Mouse (Mus musculus) midbrain, postnatal 0 days (tissue): ENCODE results near the gene Gfy. TPM values are rescaled to one million over a fixed set of nuclear protein-coding genes. Genes with fewer than 3 reads are reported as not detected.

Experiments used
- ATAC-seq: fragments of 200-750 bp; cut with Nextera tagmentation; 2 replicates; pipeline ENCODE4 v1.8.0; 2017; ENCODE audit warnings: moderate number of reproducible peaks, mild to moderate bottlenecking, moderate TSS enrichment, moderate library complexity; ENCODE audit not compliant: low FRiP score
- DNase-seq: peaks from one replicate; pipeline ENCODE4 v3.0.0-alpha.2; 2015; ENCODE audit warnings: low spot score
- H3K27ac ChIP-seq: fragments of 300-500 bp; sonication (generic); 2 replicates; pipeline ENCODE4 v1.5.1; 2014; ENCODE audit warnings: low read depth, mild to moderate bottlenecking, low read length, mixed read lengths
- H3K27me3 ChIP-seq: fragments of 300-500 bp; sonication (generic); 2 replicates; pipeline ENCODE4 v1.6.1; 2014; ENCODE audit warnings: low read length, control low read depth, mixed read lengths; ENCODE audit not compliant: insufficient read depth
- H3K36me3 ChIP-seq: fragments of 300-500 bp; sonication (generic); 2 replicates; pipeline ENCODE4 v1.6.1; 2014; ENCODE audit warnings: low read length, control low read depth, mixed read lengths; ENCODE audit not compliant: insufficient read depth
- H3K4me1 ChIP-seq: fragments of 300-500 bp; sonication (generic); 2 replicates; pipeline ENCODE4 v1.6.1; 2014; ENCODE audit warnings: mild to moderate bottlenecking, control low read depth, antibody characterized with exemption, low read length, mixed read lengths; ENCODE audit not compliant: insufficient read depth
- H3K4me2 ChIP-seq: fragments of 300-500 bp; sonication (generic); 2 replicates; pipeline ENCODE4 v1.6.1; 2014; ENCODE audit warnings: low read depth, mild to moderate bottlenecking, low read length, mixed read lengths; ENCODE audit not compliant: poor library complexity, severe bottlenecking
- H3K4me3 ChIP-seq: fragments of 300-500 bp; sonication (generic); 2 replicates; pipeline ENCODE4 v1.5.1; 2014; ENCODE audit warnings: low read depth, mild to moderate bottlenecking, low read length, moderate library complexity
- H3K9ac ChIP-seq: fragments of 300-500 bp; sonication (generic); replicated peaks from 2 replicates; pipeline ENCODE4 v1.6.1; 2014; ENCODE audit warnings: mild to moderate bottlenecking, low read length, moderate library complexity, mixed read lengths; ENCODE audit not compliant: poor library complexity, severe bottlenecking
- H3K9me3 ChIP-seq: fragments of 300-500 bp; sonication (generic); 2 replicates; pipeline ENCODE4 v1.6.1; 2016; ENCODE audit warnings: low read length, control low read depth
- CTCF ChIP-seq: IDR thresholded peaks from 2 replicates; pipeline ENCODE4 v1.5.1; 2016; ENCODE audit warnings: antibody characterized with exemption, mild to moderate bottlenecking
- WGBS: fragments of 180-500 bp; shearing (Covaris S2); extraction: QIAGEN DNeasy Blood & Tissue Kit; methylation state at CpG from one replicate; pipeline ENCODE4 v1.1.7; 2014; 5-methylcytosine and 5-hydroxymethylcytosine counted together
- polyA plus RNA-seq: library from polyadenylated mRNA; unstranded; fragments of >200 nt; fragmentation: Nextera tagmentation; extraction: Ambion mirVana; gene quantifications from 2 replicates; pipeline ENCODE4 v1.2.1, GENCODE M21; 2015
- total RNA-seq: library from RNA; depleted of rRNA; stranded (reverse); fragments of >200 nt; gene quantifications from 2 replicates; pipeline ENCODE4 v1.2.3, GENCODE M21; 2014

Gfy gene
- total and polyA plus RNA-seq, 2 experiments from 2014 or later: 0.51 TPM; not detected in 1

- H3K9ac ChIP-seq: no peak overlapping the region
- no peak overlapping the region for H3K4me2 ChIP-seq
- no peaks in the 10 kb centered on the region for H3K36me3 ChIP-seq
- H3K9me3 ChIP-seq: no peaks in the 10 kb centered on the region
- no peak overlapping the region for H3K4me3 ChIP-seq
- 94% methylated on average over 3 of the region's 3 CpGs for WGBS
- no peak for TF ChIP-seq CTCF
- no peak overlapping the region for H3K27ac ChIP-seq
- peaks cover 56% of the 10 kb centered on the region for H3K27me3 ChIP-seq
- ATAC-seq (no peak), DNase-seq (no peak)
- peaks cover 4% of the 10 kb centered on the region; the same call in 1 of the 2 replicates for H3K4me1 ChIP-seq
Measured at GRCm38 (mm10) chr7:45169495-45169894, 9.9 kb downstream of the Gfy start.

GRCm38 (mm10) chr7:45168656-45169055 lies 10.7 kb downstream of the Gfy start:
- Histone ChIP-seq H3K36me3 (no peaks in the 10 kb centered on the region), H3K27me3 (peaks cover 58% of the 10 kb centered on the region), H3K4me2 (peak overlapping the region; percentile 13; the same call in 1 of the 2 replicates), H3K9me3 (no peaks in the 10 kb centered on the region), H3K9ac (no peak overlapping the region), H3K4me3 (peak overlapping the region; percentile 17; the same call in 1 of the 2 replicates), H3K27ac (no peak overlapping the region), H3K4me1 (peaks cover 7% of the 10 kb centered on the region; the same call in 1 of the 2 replicates)
- 4% methylated on average over 24 of the region's 24 CpGs for WGBS
- ATAC-seq (no peak), DNase-seq (no peak)
- no peak for TF ChIP-seq CTCF

DNA sequence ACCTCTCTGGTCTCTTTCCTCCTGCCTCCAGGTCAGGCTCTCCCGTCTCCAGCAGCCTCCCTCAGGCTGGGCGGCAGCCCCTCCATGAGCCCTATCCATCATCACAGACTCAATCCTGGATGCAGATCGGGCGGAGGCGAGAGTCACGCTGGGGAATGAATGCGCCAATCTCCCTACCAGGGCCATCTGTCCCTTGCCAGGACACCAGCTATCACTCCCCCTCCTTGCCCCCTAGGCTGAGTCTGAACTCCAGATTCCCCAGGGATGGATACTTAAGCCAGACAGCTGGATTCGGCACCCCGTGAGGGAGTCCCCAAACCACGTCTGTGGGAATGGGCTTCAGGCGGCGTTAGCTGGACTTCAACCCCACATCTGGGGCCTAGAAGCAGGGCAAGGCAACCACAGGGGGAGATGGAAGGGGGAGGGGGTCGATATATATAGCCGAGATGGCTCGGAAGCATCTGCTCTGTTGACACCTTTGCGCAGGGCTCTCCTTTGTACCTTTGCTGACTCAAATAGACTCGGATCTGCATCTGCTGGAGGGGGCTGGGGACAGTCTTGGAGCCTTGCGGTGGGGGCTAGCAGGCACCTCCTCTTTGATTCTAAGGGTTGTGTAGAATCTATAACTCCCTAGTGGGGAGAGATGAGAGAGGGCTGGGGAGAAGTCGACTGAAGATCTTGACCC lies 11.5 kb downstream of the Gfy start:
- 4% methylated on average over 19 of the region's 19 CpGs for WGBS
- H3K9ac ChIP-seq: no peak overlapping the region

GRCm38 (mm10) chr7:45166950-45167401 lies 12.4 kb downstream of the Gfy start:
- Histone ChIP-seq H3K9me3 (no peaks in the 10 kb centered on the region), H3K4me1 (peaks cover 12% of the 10 kb centered on the region; the same call in 1 of the 2 replicates), H3K27ac (no peak overlapping the region), H3K36me3 (no peaks in the 10 kb centered on the region), H3K4me2 (no peak overlapping the region), H3K4me3 (no peak overlapping the region), H3K9ac (no peak overlapping the region), H3K27me3 (peaks cover 58% of the 10 kb centered on the region)
- WGBS: 14% methylated on average over 10 of the region's 10 CpGs
- no peak for DNase-seq
- ATAC-seq: no peak
- TF ChIP-seq CTCF: no peak

More for the DNA sequence above, 11.5 kb downstream of the Gfy start:
- no peaks in the 10 kb centered on the region for H3K36me3 ChIP-seq
- H3K9me3 ChIP-seq: no peaks in the 10 kb centered on the region
- H3K4me2 ChIP-seq: peak overlapping the region; percentile 9; the same call in 1 of the 2 replicates
- 0 out of 2 replicates have a peak overlapping the region, but pooled peaks have one; percentile 17 for H3K4me3 ChIP-seq
- no peak overlapping the region for H3K27ac ChIP-seq
- peaks cover 58% of the 10 kb centered on the region for H3K27me3 ChIP-seq
- DNase-seq (no peak), ATAC-seq (no peak)
- H3K4me1 ChIP-seq: peaks cover 7% of the 10 kb centered on the region; the same call in 1 of the 2 replicates
- no peak for TF ChIP-seq CTCF

- H3K4me3 ChIP-seq: no peak overlapping the region
- no peak for TF ChIP-seq CTCF
- H3K4me2 ChIP-seq: no peak overlapping the region
- no peak overlapping the region for H3K9ac ChIP-seq
- no peaks in the 10 kb centered on the region for H3K9me3 ChIP-seq
- ATAC-seq: no peak
- no peak overlapping the region for H3K27ac ChIP-seq
- 44% methylated on average over 11 of the region's 11 CpGs for WGBS
- peaks cover 12% of the 10 kb centered on the region; the same call in 1 of the 2 replicates for H3K4me1 ChIP-seq
- no peaks in the 10 kb centered on the region for H3K36me3 ChIP-seq
- peaks cover 58% of the 10 kb centered on the region for H3K27me3 ChIP-seq
- no peak for DNase-seq
Measured at GRCm38 (mm10) chr7:45165701-45166100, 13.7 kb downstream of the Gfy start.

GRCm38 (mm10) chr7:45164833-45165232 lies 14.5 kb downstream of the Gfy start:
- no peak for ATAC-seq
- no peak overlapping the region for H3K4me2 ChIP-seq

More at GRCm38 (mm10) chr7:45164833-45165232, 14.5 kb downstream of the Gfy start:
- DNase-seq: no peak
- Histone ChIP-seq H3K27ac (no peak overlapping the region), H3K27me3 (peaks cover 58% of the 10 kb centered on the region), H3K9me3 (no peaks in the 10 kb centered on the region), H3K4me1 (peaks cover 12% of the 10 kb centered on the region; the same call in 1 of the 2 replicates), H3K4me3 (no peak overlapping the region), H3K9ac (no peak overlapping the region), H3K36me3 (peaks cover 6% of the 10 kb centered on the region)
- TF ChIP-seq CTCF: no peak
- 71% methylated on average over 5 of the region's 5 CpGs for WGBS
